Mouse (Mus musculus): ENCODE data around the gene Gm4559. TPM values are rescaled to one million over a fixed set of nuclear protein-coding genes. Genes with fewer than 3 reads are reported as not detected.
A peak's percentile ranks its signal among the peaks of the same experiment; 100 is the strongest.
"Not testable (repeated sequence)": the region's sequence is repeated elsewhere in the genome, so short reads cannot be mapped to it uniquely, and the experiment has no call there.

The Gm4559 gene
- polyA plus RNA-seq, 1 experiment from 2014 or later, result not detected

DNA sequence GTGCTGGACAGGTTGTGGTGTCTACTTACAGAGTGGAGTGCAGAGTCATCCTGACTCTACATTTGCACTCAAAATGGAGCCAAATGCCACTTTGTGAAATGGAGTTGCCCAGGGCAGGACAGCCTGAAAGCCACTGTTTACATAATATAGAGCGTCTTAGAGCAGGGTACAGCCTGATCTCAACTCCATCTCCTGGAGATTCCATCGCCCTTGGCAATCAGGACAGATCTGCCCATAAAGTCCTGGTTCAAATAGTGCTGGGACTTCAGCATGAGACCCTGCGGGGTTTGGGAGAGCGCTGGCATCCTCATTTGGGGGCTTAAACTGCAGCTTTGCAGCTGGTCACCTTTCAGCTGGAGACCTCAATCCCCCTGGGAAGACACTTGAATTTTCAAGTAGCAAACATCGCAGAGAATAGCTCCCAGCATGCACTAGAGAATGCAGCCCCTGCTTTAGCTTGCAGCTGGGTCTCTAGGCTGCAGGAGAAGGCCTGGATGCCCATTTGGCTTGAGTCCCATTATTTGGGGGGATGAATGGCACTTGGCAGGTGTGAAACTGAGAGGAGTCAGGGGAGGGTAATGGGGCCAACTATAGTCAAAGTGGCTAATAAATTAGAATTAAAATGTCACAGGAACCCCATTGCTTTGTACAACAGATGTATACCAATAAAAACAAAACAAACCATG is 40.6 kb upstream of the Gm4559 start:
- Histone ChIP-seq H3K4me3 (ENCODE audit: low read depth, low read length) (no peak overlapping the region), H3K27ac (ENCODE audit: low read depth, low read length) (no peak overlapping the region), H3K36me3 (ENCODE audit: control insufficient read depth, insufficient read depth, low read length) (no peaks in the 10 kb centered on the region), H3K4me1 (ENCODE audit: control insufficient read depth, insufficient read depth, low read length) (peaks cover 6% of the 10 kb centered on the region), H3K27me3 (replicated peaks; ENCODE audit: control insufficient read depth, insufficient read depth, low read length) (no peaks in the 10 kb centered on the region), H3K9ac (ENCODE audit: low read length) (no peak overlapping the region), H3K4me2 (ENCODE audit: low read length) (no peak overlapping the region), H3K9me3 (replicated peaks; ENCODE audit: control insufficient read depth, low read length) (no peaks in the 10 kb centered on the region)
- peak; percentile 65; the same call in 1 of the 2 replicates for ATAC-seq
- 60% methylated on average over 5 of the region's 5 CpGs for WGBS
- peak; percentile 65 for DNase-seq (ENCODE audit: low spot score)

DNA sequence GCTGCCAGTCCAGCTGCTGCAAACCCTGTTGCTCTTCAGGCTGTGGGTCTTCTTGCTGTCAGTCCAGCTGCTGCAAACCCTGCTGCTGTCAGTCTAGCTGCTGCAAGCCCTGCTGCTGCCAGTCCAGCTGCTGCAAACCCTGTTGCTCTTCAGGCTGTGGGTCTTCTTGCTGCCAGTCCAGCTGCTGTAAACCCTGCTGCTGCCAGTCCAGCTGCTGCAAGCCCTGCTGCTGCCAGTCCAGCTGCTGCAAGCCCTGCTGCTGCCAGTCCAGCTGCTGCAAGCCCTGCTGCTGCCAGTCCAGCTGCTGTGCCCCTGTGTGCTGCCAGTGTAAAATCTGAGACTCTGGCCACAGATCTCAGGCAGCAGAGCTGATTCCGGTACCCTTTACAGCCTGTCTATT is 29.8 kb upstream of the Gm4559 start:
- DNase-seq (ENCODE audit: low spot score); H3K4me1 ChIP-seq (ENCODE audit: control insufficient read depth, insufficient read depth, low read length); H3K27me3 ChIP-seq (replicated peaks; ENCODE audit: control insufficient read depth, insufficient read depth, low read length); H3K4me3 ChIP-seq (ENCODE audit: low read depth, low read length); H3K27ac ChIP-seq (ENCODE audit: low read depth, low read length); H3K9me3 ChIP-seq (replicated peaks; ENCODE audit: control insufficient read depth, low read length); H3K4me2 ChIP-seq (ENCODE audit: low read length); ATAC-seq; H3K36me3 ChIP-seq (ENCODE audit: control insufficient read depth, insufficient read depth, low read length); H3K9ac ChIP-seq (ENCODE audit: low read length): not testable (repeated sequence)
- WGBS, result 95% methylated on average over 1 of the region's 1 CpGs

DNA sequence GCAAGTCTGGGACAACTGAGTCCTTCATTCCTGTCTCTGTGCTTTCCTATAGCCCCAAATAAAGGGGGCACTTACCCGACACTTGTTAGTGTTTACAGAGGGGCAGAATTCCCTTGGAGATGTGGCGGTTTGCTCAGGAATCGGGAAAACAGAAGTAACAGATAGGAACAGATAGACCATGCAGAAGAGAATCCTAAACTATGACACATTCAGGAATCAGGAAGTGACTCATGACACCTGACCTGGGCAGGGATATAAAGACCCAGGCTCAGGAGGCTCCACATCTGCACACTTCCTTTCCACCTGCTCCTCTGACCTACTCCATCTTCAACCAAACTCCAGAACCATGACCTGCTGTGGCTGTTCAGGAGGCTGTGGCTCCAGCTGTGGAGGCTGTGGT is 29.1 kb upstream of the Gm4559 start, which contains the start of gene Krtap5-4:
Gene Krtap5-4, plus strand, starts transcription at position 301 of the 400 bp plus-strand sequence.
- Histone ChIP-seq H3K27me3 (replicated peaks; ENCODE audit: control insufficient read depth, insufficient read depth, low read length) (0 out of 2 replicates have a peak, but pooled peaks cover 3% of the 10 kb centered on the region), H3K4me1 (ENCODE audit: control insufficient read depth, insufficient read depth, low read length) (no peaks in the 10 kb centered on the region), H3K4me3 (ENCODE audit: low read depth, low read length) (no peak within 1 kb of the TSS), H3K36me3 (ENCODE audit: control insufficient read depth, insufficient read depth, low read length) (no peaks in the 10 kb centered on the region), H3K4me2 (ENCODE audit: low read length) (no peak within 1 kb of the TSS), H3K27ac (ENCODE audit: low read depth, low read length) (no peak within 1 kb of the TSS), H3K9ac (ENCODE audit: low read length) (no peak within 1 kb of the TSS), H3K9me3 (replicated peaks; ENCODE audit: control insufficient read depth, low read length) (no peaks in the 10 kb centered on the region)
- 72% methylated on average over 3 of the region's 3 CpGs for WGBS
- no peak for DNase-seq (ENCODE audit: low spot score)
- no peak for ATAC-seq

DNA sequence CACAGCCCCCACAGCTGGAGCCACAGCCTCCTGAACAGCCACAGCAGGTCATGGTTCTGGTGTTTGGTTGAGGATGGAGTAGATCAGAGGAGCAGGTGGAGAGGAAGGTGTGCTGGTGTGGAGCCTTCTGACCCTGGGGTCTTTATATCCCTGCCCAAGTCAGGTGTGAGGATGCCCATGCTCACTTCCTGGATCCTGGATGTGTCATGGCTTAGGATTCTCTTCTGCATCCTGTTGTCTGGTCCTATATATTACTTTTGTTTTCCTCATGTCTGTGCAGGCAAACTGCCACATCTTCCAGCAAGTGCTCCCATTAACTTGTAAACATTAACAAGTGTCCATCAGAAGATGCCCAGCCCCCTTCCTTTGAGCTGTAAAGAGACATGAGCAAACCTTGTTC is 22.9 kb upstream of the Gm4559 start, which contains the start of gene Krtap5-1:
Gene Krtap5-1, minus strand, starts transcription at position 101 of the 400 bp plus-strand sequence.
- not testable (repeated sequence) for H3K27me3 ChIP-seq (replicated peaks; ENCODE audit: control insufficient read depth, insufficient read depth, low read length); H3K4me2 ChIP-seq (ENCODE audit: low read length); H3K4me3 ChIP-seq (ENCODE audit: low read depth, low read length); H3K9me3 ChIP-seq (replicated peaks; ENCODE audit: control insufficient read depth, low read length); H3K27ac ChIP-seq (ENCODE audit: low read depth, low read length); H3K9ac ChIP-seq (ENCODE audit: low read length); ATAC-seq; DNase-seq (ENCODE audit: low spot score); H3K36me3 ChIP-seq (ENCODE audit: control insufficient read depth, insufficient read depth, low read length); H3K4me1 ChIP-seq (ENCODE audit: control insufficient read depth, insufficient read depth, low read length)

DNA sequence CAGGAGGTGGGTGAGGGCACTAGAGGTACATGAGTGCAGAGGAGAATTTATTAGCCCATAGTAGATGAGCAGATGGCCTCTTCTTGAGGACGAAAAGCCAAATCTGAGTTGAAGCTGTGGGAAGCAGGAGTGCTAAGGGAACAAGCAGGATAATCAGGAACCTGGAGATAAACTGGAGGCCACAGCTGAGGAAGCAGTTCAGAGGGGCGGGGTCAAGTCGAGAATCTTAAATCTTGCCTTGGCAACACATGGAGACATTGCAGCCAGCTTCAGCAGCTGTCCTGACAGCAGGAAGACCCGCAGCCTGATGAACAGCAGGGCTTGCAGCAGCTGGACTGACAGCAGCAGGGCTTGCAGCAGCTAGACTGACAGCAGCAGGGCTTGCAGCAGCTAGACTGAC is 21.9 kb upstream of the Gm4559 start:
- not testable (repeated sequence) for ATAC-seq; H3K36me3 ChIP-seq (ENCODE audit: control insufficient read depth, insufficient read depth, low read length); H3K9me3 ChIP-seq (replicated peaks; ENCODE audit: control insufficient read depth, low read length); H3K4me1 ChIP-seq (ENCODE audit: control insufficient read depth, insufficient read depth, low read length); H3K4me3 ChIP-seq (ENCODE audit: low read depth, low read length); H3K27me3 ChIP-seq (replicated peaks; ENCODE audit: control insufficient read depth, insufficient read depth, low read length); DNase-seq (ENCODE audit: low spot score); H3K4me2 ChIP-seq (ENCODE audit: low read length); H3K9ac ChIP-seq (ENCODE audit: low read length); H3K27ac ChIP-seq (ENCODE audit: low read depth, low read length)
- 34% methylated on average over 4 of the region's 4 CpGs for WGBS

DNA sequence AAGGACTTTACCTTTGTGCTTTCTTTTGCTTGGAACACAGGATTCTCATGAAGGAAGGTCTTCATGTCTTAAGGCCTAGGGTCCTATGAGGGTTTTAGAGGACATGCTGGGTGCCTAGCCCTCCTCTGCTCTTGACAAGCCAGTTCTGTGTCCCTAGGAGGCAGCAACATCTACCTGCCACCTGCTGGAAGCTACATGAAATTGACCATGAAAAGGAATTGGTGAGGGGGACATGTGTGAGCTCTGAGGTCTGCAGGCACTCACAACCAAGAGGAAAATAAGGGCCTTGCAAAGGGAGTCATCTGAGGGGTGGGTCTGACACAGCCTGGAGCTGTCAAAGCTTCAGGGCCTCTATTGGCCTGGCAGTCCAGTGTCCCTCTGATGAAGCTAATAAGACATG is 21.3 kb upstream of the Gm4559 start:
- no peak overlapping the region for H3K4me3 ChIP-seq (ENCODE audit: low read depth, low read length)
- ATAC-seq (no peak), DNase-seq (ENCODE audit: low spot score) (no peak)
- no peak overlapping the region for H3K27ac ChIP-seq (ENCODE audit: low read depth, low read length)
- H3K4me1 ChIP-seq (ENCODE audit: control insufficient read depth, insufficient read depth, low read length), result no peaks in the 10 kb centered on the region
- no peak overlapping the region for H3K9ac ChIP-seq (ENCODE audit: low read length)
- no peaks in the 10 kb centered on the region for H3K9me3 ChIP-seq (replicated peaks; ENCODE audit: control insufficient read depth, low read length)
- H3K27me3 ChIP-seq (replicated peaks; ENCODE audit: control insufficient read depth, insufficient read depth, low read length), result no peaks in the 10 kb centered on the region
- H3K4me2 ChIP-seq (ENCODE audit: low read length), result no peak overlapping the region
- H3K36me3 ChIP-seq (ENCODE audit: control insufficient read depth, insufficient read depth, low read length), result no peaks in the 10 kb centered on the region

DNA sequence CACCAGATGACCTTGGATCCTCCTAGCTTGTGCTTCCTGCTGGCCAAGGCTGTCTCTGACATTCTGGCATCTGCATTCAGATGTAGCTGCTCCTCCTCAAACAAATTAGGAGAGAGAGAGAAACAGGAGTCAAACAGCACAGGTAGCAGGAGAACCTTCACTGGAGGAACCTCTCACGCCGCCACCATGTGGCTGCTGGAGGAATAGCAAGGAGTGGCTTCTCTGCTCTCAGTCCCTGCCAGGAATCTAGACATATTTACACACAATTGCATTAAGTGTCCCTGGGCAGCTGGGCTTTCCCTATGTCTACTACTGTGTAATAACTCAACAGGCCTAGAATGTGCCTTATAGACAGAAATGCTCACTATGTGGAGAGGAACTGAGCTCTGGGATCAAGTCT is 19.7 kb upstream of the Gm4559 start:
- H3K27me3 ChIP-seq (replicated peaks; ENCODE audit: control insufficient read depth, insufficient read depth, low read length); H3K4me1 ChIP-seq (ENCODE audit: control insufficient read depth, insufficient read depth, low read length); H3K36me3 ChIP-seq (ENCODE audit: control insufficient read depth, insufficient read depth, low read length); H3K9me3 ChIP-seq (replicated peaks; ENCODE audit: control insufficient read depth, low read length); H3K27ac ChIP-seq (ENCODE audit: low read depth, low read length); ATAC-seq; H3K4me2 ChIP-seq (ENCODE audit: low read length); H3K9ac ChIP-seq (ENCODE audit: low read length); H3K4me3 ChIP-seq (ENCODE audit: low read depth, low read length): not testable (repeated sequence)
- DNase-seq (ENCODE audit: low spot score), result peak; percentile 47
- WGBS, result 0% methylated on average over 2 of the region's 2 CpGs

DNA sequence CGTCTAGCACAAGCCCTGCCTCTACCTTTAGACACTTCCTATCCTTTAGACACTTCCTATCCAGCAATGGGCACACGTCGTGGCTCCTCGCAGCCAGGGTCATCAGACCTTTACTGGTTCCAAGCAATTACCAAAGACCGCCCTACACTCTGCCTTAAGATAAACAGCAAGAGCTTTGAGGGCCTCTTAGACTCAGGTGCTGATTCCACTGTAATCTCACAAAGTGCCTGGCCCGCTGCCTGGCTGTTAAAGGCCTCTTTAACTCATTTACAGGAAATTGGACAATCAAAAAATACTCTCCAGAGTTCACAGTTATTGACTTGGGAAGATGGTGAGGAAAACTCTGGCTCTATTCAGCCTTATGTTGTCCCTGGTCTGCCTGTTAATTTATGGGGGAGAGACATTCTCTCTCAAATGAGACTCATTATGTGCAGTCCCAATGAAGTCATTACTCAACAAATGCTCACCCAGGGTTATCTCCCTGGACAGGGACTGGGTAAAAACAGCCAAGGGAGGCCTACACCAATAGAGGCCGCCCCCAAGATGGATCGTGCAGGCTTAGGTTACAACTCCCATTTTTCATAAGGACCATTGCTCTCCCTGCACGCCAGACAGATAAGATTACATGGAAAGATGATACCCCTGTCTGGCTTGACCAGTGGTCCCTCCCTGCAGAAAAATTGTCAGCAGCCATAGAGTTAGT is 11.9 kb upstream of the Gm4559 start:
- not testable (repeated sequence) for H3K4me2 ChIP-seq (ENCODE audit: low read length); ATAC-seq; H3K27me3 ChIP-seq (replicated peaks; ENCODE audit: control insufficient read depth, insufficient read depth, low read length); H3K4me1 ChIP-seq (ENCODE audit: control insufficient read depth, insufficient read depth, low read length); H3K9ac ChIP-seq (ENCODE audit: low read length); H3K4me3 ChIP-seq (ENCODE audit: low read depth, low read length); H3K9me3 ChIP-seq (replicated peaks; ENCODE audit: control insufficient read depth, low read length); H3K36me3 ChIP-seq (ENCODE audit: control insufficient read depth, insufficient read depth, low read length); DNase-seq (ENCODE audit: low spot score); H3K27ac ChIP-seq (ENCODE audit: low read depth, low read length)
- WGBS, result 82% methylated on average over 9 of the region's 9 CpGs

All from forebrain, embryonic 14.5 days (tissue).